Mouse (Mus musculus) lung, postnatal 4 days (tissue): ENCODE measurements around the gene Tmem38b.

Source experiments
- DNase-seq, 2 experiments: peaks; one replicate each; pipeline ENCODE4 v3.0.0; 2021

Gene Tmem38b

DNA sequence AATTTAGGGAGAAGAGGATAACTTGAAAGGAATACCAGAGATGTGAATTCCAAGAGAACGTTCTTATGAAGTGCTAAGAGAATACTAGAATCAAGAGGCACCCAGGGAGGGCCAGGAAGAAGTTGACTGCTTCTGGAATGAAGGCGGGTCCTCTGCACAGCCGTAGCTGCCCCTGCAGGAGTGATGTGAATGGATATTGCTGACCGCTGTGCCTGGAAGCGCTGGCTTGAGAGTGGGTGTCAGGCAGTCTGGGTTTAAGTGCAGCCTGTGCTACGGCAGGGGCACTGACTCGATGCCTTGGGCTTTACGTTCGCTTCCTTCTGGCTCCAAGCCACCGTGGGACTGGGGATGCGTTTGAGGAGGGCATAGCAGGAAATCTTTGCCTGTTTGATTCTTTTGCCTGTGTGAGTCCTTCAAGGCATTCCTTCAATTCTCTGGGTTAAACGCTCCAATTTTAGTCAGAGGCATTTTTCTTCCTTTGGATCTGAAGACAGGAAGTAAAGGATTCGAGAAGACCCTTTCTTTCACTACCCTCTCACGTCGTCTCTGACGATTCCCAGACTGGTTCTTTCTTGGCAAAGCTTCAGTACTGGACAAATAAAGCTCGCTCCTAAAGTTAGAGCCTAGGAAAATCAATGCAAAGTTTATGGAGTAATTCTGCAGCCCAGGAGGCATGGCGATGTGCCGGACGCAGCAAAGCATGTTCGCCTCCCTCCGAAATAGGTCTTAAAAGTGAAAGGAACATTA, 60.7 kb downstream of the Tmem38b start:
- peak in 1 of 2 experiments; percentile 12 for DNase-seq

DNA sequence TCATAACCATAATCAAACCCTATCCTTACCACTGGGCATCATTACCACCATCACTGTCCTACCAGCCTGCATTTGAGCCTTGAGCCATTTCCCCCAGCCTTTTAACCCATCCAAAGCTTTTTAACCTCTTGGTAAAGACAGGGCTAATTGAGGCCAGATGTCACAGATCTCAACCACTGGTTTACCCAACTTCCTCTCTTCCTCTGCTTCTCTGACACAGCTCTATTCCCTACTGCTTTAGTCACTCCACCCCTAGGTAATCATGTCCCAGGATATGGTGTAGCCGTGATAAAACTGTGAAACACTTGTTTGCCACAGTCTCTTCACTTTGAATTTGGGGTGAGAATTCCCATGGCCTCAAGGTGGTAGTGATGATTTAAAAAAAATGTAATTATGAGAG, 69.5 kb downstream of the Tmem38b start:
- DNase-seq = no peak

DNA sequence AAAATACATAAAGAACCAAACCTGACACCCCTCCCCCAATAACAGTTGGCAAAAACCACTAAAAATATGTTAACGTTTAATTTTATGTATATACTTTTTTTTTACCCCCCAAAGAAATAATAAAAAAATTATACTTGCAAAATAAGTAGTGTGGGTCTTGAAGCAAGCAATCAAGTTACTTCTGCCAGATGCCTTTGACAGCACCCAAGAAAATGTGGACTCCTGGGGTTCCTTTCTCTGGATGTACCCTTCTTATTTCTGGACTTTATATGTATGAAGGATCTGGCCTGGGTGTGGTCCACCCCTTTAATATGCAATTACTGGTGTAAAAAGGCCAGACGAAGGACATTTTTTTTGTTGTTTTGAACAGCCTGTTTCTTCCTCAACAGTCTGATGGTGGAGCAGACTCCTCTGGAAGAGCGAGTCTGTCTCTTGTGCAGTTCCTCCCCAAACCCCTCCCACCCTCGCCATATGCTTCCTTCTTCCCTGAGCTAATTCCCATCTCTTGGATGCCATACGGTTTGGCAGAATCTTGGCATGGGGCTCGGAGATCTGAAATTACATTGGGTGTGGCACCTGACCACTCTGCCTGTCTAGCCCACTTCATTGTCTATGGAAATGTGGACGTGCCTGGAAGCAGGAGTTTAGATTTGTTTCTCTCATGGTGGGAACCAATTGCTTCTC, 70.4 kb downstream of the Tmem38b start:
- DNase-seq = no peak

DNA sequence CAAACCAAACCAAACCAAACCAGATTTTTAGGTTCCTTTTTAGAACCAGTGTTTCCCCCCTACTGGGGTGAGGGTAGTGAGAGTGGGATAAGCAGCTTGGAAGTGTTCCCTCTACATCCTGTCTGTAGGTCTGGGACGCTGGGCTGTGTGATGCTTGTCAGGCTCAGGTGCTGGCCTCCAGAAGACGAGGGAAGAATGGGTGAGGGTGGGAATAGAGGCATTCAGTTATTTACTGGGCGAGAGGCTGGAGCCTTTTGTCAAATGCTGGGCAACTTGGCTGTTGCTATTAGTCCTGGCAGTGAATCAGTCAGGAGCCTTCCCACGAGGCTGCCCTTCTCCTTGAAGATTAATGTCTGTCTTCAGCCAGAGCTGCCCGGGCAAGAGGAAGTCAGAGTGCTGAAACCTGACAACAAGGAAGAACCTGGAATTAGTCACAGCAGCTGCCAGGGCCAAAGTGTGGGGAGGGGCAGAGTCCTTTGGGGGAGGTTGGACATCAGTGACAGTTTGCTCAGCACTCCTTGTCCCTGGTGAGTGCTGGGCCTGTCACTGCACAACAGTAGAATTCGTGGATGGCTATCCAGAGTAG, 74.6 kb downstream of the Tmem38b start:
- DNase-seq = no peak

DNA sequence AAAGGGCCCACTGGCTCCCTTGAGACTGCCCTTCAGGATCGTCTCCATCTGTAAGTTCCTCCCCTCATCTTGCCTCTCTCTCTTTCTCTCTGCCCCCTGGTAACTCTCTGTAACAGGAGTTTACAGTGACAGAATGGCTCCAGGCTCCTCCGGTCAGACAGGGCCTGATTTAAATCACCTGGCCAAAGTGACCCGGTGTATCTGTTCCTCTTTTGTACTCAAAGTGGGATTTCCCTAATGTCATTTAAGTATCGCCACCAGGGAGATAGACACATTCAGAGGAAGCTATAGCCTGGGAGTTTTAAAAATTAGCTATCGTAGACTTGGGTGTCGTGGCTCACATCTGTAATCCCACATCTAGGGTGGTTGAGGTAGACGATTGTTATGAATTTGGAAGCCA, 78.5 kb downstream of the Tmem38b start:
- DNase-seq = no peak

DNA sequence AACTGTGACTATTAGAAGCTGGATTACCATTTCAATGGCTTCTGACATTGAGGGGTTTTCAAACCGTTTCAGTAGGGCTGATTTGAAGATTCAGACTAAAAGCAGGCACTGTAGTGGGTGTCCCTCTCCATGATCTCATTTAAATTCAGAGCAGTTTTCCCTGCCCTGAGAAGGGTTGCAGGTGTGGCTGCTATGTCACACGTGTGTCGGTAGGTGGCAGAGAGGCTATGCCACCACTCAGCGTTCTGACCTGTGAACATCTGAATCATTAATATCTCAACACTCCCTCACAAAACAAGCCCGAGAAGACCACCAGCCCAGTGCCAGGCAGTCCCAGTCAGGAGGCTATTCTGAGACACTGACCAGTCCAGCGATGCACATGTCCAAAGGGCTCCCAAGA, 79.7 kb downstream of the Tmem38b start:
- no peak for DNase-seq

DNA sequence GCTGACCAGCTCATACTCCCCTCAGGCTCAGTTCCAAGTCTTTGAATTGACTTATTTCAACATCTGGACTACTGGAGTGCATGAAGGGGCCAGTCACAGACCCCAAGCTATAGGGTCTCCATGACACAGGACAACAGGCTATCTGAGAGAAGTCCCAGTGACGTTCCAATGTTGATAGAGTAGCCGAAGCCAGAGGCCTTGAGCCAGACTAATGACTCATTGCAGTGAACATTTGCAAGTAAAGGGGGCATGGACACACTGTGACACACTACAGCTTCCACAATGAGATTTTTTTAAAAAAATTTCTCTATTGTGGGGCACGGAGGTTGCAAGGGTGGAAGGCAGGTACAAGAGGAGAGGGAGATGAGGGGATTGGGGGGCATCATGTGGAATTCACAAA, 81.2 kb downstream of the Tmem38b start:
- no peak for DNase-seq
